In the genomic region with DNA sequence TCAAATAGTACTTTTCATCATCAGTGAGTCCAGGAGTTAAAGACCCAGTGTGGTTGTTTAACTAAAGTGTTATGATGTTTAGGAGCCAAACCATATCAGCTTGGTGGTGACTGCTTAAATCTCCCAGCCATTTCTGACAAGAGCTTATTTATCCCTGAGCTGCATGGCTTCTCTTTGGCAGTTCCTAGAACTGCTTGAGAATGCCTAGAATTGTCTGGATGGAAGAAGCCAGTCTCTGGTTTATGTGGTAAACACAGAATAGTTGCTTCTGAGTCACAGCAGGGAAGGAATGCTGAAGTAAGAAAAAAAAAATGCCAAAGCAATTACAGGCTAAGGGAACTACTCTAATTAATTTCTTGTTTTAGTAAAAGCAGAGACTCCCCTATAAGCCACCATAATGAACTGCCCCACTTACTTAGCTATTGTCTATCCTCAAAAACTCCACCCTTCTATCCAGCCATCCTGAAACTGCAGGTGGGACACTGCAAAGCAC, we compare ENCODE assay signal across 20 mouse cellular contexts.
DNase-seq lines count a peak whose midpoint lies in the region; ATAC-seq and TF ChIP-seq lines count a peak whose summit lies in the region.
"Had no signal": no experiment of that assay in that cellular context is flagged by ENCODE, and none has a peak within 500 bp of the region (broad histone marks: within the 10 kb centered on the region; RNA-seq: fewer than 3 reads in every experiment).

No protein-coding gene starts in this region.

- ATAC-seq in kidney, postnatal 0 days (replicated peaks; ENCODE audit: low FRiP score, low read depth), result no peak
- ATAC-seq in Patski, result peak; percentile 65
- ATAC-seq: forebrain, postnatal 0 days; intestine, embryonic 15.5 days had no signal

- no peak overlapping the region for H3K4me2 ChIP-seq in kidney, postnatal 0 days (ENCODE audit: low read length)
- H3K4me2 ChIP-seq: embryonic facial prominence, embryonic 15.5 days; forebrain, embryonic 12.5 days; heart, embryonic 12.5 days; hindbrain, embryonic 14.5 days; intestine, embryonic 15.5 days had no signal

- no peaks in the 10 kb centered on the region for H3K9me3 ChIP-seq in kidney, postnatal 0 days (replicated peaks; ENCODE audit: low read length)
- H3K9me3 ChIP-seq: embryonic facial prominence, embryonic 15.5 days; forebrain, embryonic 12.5 days; heart, embryonic 12.5 days; hindbrain, embryonic 10.5 days; intestine, embryonic 15.5 days had no signal

- no peak overlapping the region for H3K4me3 ChIP-seq in kidney, postnatal 0 days (replicated peaks; ENCODE audit: low read depth, low read length)
- H3K4me3 ChIP-seq: embryonic facial prominence, embryonic 15.5 days; forebrain, embryonic 12.5 days; heart, adult 2 months; heart, embryonic 12.5 days; hindbrain, embryonic 10.5 days; intestine, embryonic 15.5 days had no signal

- CTCF ChIA-PET in Patski (lab: Charles Lee), result interaction anchor here (1.4 kb wide), 1 partner anchor 24 kb away, joined by 3 read pairs; no protein-coding TSS in a partner anchor

- H3K36me3 ChIP-seq in kidney, postnatal 0 days (ENCODE audit: insufficient read depth, low read length), result no peaks in the 10 kb centered on the region
- H3K36me3 ChIP-seq: embryonic facial prominence, embryonic 15.5 days; forebrain, embryonic 12.5 days; heart, embryonic 12.5 days; hindbrain, embryonic 10.5 days; intestine, embryonic 15.5 days had no signal

- peak; percentile 18 for DNase-seq in kidney, postnatal 0 days (ENCODE audit: low spot score)
- DNase-seq in kidney, postnatal 14 days, result no peak
- DNase-seq in 3134 (ENCODE audit: extremely low read depth, insufficient read length, low spot score) (peak; percentile 7), Patski (ENCODE audit: low read depth, low spot score) (no peak)
- DNase-seq in retina, postnatal 1 day, result peak; percentile 4
- DNase-seq in heart, adult 9 months (ENCODE audit: low spot score in 2 of 2), result no peak
- no peak for DNase-seq in cerebellum, postnatal 36 days
- DNase-seq: adrenal gland, postnatal 10 days; cerebellum, adult 11-12 months; cerebellum, adult 9-10 months; forebrain, postnatal 0 days; gastrocnemius, postnatal 14 days; heart, adult 2 months had no signal

- H3K27me3 ChIP-seq in kidney, postnatal 0 days (ENCODE audit: insufficient read depth, low read length), result no peaks in the 10 kb centered on the region
- H3K27me3 ChIP-seq in Patski, result peaks cover 4% of the 10 kb centered on the region
- H3K27me3 ChIP-seq: CH12.LX; embryonic facial prominence, embryonic 15.5 days; forebrain, embryonic 12.5 days; heart, embryonic 12.5 days; intestine, embryonic 15.5 days had no signal

- no peak for TF ChIP-seq CTCF in kidney, postnatal 0 days (IDR thresholded peaks at IDR 0.05; ENCODE audit: low read depth)
- TF ChIP-seq CTCF in Patski (IDR thresholded peaks at IDR 0.05), result no peak

- no peak overlapping the region for H3K9ac ChIP-seq in kidney, postnatal 0 days (ENCODE audit: low read depth, low read length)
- H3K9ac ChIP-seq: embryonic facial prominence, embryonic 15.5 days; forebrain, embryonic 12.5 days; forebrain, postnatal 0 days; heart, embryonic 12.5 days; hindbrain, embryonic 14.5 days; intestine, embryonic 15.5 days had no signal

- in situ Hi-C loops in Patski (cut with MboI; ENCODE audit: low pct_unique_long_range_greater_than_20kb), result no loop called here

- no peaks in the 10 kb centered on the region for H3K4me1 ChIP-seq in kidney, postnatal 0 days (replicated peaks; ENCODE audit: insufficient read depth, low read length)
- H3K4me1 ChIP-seq: embryonic facial prominence, embryonic 15.5 days; heart, embryonic 12.5 days; hindbrain, embryonic 10.5 days; intestine, embryonic 15.5 days had no signal

- H3K27ac ChIP-seq in kidney, postnatal 0 days, result no peak overlapping the region
- H3K27ac ChIP-seq: embryonic facial prominence, embryonic 15.5 days; forebrain, embryonic 12.5 days; heart, adult 2 months; hindbrain, embryonic 10.5 days; hindbrain, embryonic 14.5 days; intestine, embryonic 15.5 days had no signal

- POLR2A ChIA-PET in Patski (lab: Charles Lee), result no interaction called here

Comparison
In these comparisons a context has a peak if more than half of its experiments do, and no peak if none do; other contexts are left out.
1. DNase-seq: peak in kidney, postnatal 0 days (single experiment), 3134 (single experiment) and retina, postnatal 1 day (single experiment); none in kidney, postnatal 14 days (single experiment), Patski (single experiment), heart, adult 9 months (0 of 2) and cerebellum, postnatal 36 days (0 of 2).